Mouse (Mus musculus): ENCODE measurements around the gene Wdr95. TPM values are rescaled to one million over a fixed set of nuclear protein-coding genes. Genes with fewer than 3 reads are reported as not detected.

The Wdr95 gene
- polyA plus RNA-seq, 1 experiment from 2014 or later = not detected

DNA sequence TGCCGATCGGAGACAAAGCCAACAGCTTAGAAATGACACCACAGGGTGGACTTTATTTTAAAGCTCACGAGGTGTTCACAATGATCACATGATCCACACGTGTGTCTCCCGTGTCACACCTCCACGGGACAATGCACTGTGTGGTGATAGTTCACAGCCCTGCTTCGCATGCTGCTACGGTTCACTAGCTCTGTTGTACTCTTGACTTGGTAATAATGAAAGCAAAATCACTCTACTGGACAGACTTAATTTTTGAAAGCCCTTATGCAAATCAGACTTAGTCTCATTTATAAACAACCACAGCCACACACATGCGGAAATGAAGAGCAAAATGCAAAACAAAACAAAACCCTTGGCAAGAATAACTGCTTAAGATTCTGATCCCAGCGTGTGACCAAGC lies 88.3 kb downstream of the Wdr95 start:
- no peak overlapping the region for H3K4me2 ChIP-seq
- no peak overlapping the region for H3K9ac ChIP-seq (ENCODE audit: low read depth, low read length)
- H3K4me1 ChIP-seq (replicated peaks; ENCODE audit: control insufficient read depth, insufficient read depth, low read length) = no peaks in the 10 kb centered on the region
- DNase-seq (ENCODE audit: low spot score) = no peak
- no peak overlapping the region for H3K27ac ChIP-seq (ENCODE audit: low read depth, low read length)
- no peaks in the 10 kb centered on the region for H3K27me3 ChIP-seq (replicated peaks; ENCODE audit: control insufficient read depth, insufficient read depth, low read length)
- no peaks in the 10 kb centered on the region for H3K9me3 ChIP-seq (ENCODE audit: control insufficient read depth, low read length)
- WGBS = 91% methylated on average over 10 of the region's 10 CpGs
- no peak for ATAC-seq (replicated peaks; ENCODE audit: low FRiP score)
- H3K36me3 ChIP-seq (ENCODE audit: control insufficient read depth, insufficient read depth, low read length) = peaks cover 37% of the 10 kb centered on the region
- no peak overlapping the region for H3K4me3 ChIP-seq (ENCODE audit: low read depth, low read length)

DNA sequence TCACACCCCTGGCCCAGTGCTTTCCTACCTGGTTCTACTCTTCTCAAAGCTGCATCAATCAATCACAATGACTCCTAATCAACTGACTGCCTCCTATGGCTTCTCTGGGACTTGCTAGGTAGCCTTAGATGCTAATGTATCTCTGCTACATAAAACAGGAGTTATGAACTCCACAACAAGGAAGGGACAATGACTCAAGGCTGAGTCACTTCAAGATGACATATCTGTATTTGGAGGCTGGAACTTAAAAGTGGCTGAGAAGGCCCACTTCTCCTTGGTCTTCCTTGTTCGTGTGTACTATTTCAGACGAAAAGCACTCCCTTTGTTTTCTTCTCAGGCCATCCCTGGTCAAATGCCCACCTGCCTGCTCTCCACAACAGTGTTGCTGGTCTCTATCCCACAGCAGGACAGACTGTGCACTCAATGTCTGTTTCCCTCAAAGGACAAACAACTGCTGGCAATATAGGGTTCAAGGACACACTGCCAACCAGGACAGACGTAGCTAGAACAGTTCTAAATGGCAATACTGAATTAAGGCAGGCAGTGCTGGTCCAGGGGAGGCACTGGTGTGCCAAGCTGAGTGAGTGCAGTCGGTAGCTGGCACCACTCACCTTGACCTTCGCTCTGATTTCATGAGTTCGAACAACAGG lies 89.4 kb downstream of the Wdr95 start:
- no peak overlapping the region for H3K4me3 ChIP-seq (ENCODE audit: low read depth, low read length)

DNA sequence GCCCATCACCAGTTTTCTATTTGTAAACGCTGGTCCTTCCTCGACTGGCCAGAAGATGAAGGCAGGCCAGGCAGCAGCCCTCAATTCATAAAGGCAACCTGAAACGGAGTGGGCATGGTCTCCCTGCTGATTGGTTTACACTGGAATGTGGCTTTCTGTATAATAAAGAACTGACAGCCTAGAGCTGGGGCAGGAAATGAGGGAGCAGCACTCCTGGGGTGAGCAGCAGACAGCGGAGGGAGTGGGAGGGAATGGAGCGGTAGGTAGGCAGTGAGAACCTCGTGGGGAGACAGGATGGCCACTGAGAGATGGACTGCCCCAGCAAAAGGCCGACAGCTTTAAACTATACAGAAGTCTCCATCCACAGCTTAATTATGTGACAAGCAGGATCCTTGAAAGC lies 93.7 kb downstream of the Wdr95 start:
- no peak overlapping the region for H3K9ac ChIP-seq (ENCODE audit: low read depth, low read length)
- WGBS = 81% methylated on average over 7 of the region's 7 CpGs
- no peak for ATAC-seq (replicated peaks; ENCODE audit: low FRiP score)
- peaks cover 63% of the 10 kb centered on the region for H3K36me3 ChIP-seq (ENCODE audit: control insufficient read depth, insufficient read depth, low read length)
- H3K4me1 ChIP-seq (replicated peaks; ENCODE audit: control insufficient read depth, insufficient read depth, low read length) = peaks cover 8% of the 10 kb centered on the region; the same call in 1 of the 2 replicates
- no peaks in the 10 kb centered on the region for H3K9me3 ChIP-seq (ENCODE audit: control insufficient read depth, low read length)
- no peak for DNase-seq (ENCODE audit: low spot score)
- no peak overlapping the region for H3K27ac ChIP-seq (ENCODE audit: low read depth, low read length)
- no peak overlapping the region for H3K4me2 ChIP-seq
- H3K4me3 ChIP-seq (ENCODE audit: low read depth, low read length) = no peak overlapping the region
- H3K27me3 ChIP-seq (replicated peaks; ENCODE audit: control insufficient read depth, insufficient read depth, low read length) = no peaks in the 10 kb centered on the region

More for the DNA sequence above, 89.4 kb downstream of the Wdr95 start:
- H3K9me3 ChIP-seq (ENCODE audit: control insufficient read depth, low read length) = no peaks in the 10 kb centered on the region
- ATAC-seq (replicated peaks; ENCODE audit: low FRiP score) = no peak
- no peaks in the 10 kb centered on the region for H3K27me3 ChIP-seq (replicated peaks; ENCODE audit: control insufficient read depth, insufficient read depth, low read length)
- WGBS = 88% methylated on average over 6 of the region's 6 CpGs
- no peaks in the 10 kb centered on the region for H3K4me1 ChIP-seq (replicated peaks; ENCODE audit: control insufficient read depth, insufficient read depth, low read length)
- peaks cover 41% of the 10 kb centered on the region for H3K36me3 ChIP-seq (ENCODE audit: control insufficient read depth, insufficient read depth, low read length)
- H3K27ac ChIP-seq (ENCODE audit: low read depth, low read length) = no peak overlapping the region
- no peak for DNase-seq (ENCODE audit: low spot score)
- H3K9ac ChIP-seq (ENCODE audit: low read depth, low read length) = no peak overlapping the region
- H3K4me2 ChIP-seq = no peak overlapping the region

DNA sequence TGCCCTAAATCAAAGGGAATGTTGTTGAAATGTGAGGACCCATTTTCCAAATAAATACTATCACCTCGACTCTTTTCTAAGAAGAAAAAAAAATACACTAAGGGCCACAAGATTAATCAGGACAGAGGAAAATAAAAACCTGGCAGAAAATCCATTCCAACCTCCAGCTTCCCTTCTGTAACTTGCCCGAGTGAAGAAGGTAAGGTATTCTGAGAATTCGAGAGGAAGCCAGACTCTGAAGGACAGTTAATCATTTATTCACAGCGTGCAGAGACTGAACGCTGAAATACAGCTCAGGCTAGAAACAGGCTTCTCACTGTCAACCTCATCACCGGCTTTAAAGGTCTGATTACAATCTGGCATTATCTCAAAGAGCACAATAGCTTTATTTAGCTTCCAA lies 94.2 kb downstream of the Wdr95 start:
- WGBS = 68% methylated on average over 6 of the region's 6 CpGs
- no peak overlapping the region for H3K27ac ChIP-seq (ENCODE audit: low read depth, low read length)
- no peak for ATAC-seq (replicated peaks; ENCODE audit: low FRiP score)
- DNase-seq (ENCODE audit: low spot score) = no peak
- H3K36me3 ChIP-seq (ENCODE audit: control insufficient read depth, insufficient read depth, low read length) = peaks cover 63% of the 10 kb centered on the region
- H3K9ac ChIP-seq (ENCODE audit: low read depth, low read length) = no peak overlapping the region
- no peaks in the 10 kb centered on the region for H3K27me3 ChIP-seq (replicated peaks; ENCODE audit: control insufficient read depth, insufficient read depth, low read length)
- H3K4me3 ChIP-seq (ENCODE audit: low read depth, low read length) = no peak overlapping the region
- no peak overlapping the region for H3K4me2 ChIP-seq
- peaks cover 8% of the 10 kb centered on the region; the same call in 1 of the 2 replicates for H3K4me1 ChIP-seq (replicated peaks; ENCODE audit: control insufficient read depth, insufficient read depth, low read length)
- no peaks in the 10 kb centered on the region for H3K9me3 ChIP-seq (ENCODE audit: control insufficient read depth, low read length)

DNA sequence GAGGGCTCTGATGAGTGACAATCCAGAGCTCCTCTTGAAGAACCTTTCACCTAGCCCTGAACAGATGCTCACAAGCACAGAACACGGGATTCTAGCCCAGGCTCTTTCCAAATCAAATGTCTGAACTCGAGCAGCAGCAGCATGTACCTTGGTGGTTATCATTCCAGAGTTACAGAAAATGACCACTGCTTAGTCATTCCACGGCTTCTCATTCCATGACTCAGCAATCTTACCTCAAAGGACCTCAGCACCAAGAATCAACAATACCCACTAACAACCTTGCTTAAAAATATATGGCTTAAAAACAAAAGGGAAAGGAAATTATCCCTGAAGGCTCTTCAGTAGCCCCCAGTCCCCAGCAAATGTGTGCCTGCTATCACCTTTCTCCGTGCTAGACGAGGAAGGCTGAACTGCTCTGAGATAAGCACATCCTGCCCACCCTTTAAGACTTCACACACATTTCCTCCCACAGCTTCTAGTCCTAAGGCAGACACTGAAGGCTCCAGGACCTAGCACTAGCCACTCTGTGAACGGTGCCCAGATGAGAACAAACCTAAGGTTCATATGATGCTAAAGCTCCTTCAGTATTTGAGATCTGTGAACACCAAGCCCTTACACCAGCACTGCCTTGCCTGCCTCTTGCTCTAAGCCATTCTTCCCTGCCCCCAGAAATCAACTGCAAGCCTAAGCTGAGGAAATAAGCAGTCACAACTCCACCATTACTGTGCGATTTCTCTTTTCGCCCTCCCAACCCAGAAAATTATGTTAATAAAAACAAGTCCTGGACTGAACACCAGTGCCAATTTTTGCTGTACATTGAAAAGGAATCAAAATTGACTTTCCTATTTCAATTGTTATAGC lies 95.6 kb downstream of the Wdr95 start:
- Histone ChIP-seq H3K4me3 (ENCODE audit: low read depth, low read length) (no peak overlapping the region), H3K27me3 (replicated peaks; ENCODE audit: control insufficient read depth, insufficient read depth, low read length) (no peaks in the 10 kb centered on the region), H3K27ac (ENCODE audit: low read depth, low read length) (peak overlapping the region; percentile 30; the same call in 1 of the 2 replicates), H3K9me3 (ENCODE audit: control insufficient read depth, low read length) (no peaks in the 10 kb centered on the region), H3K9ac (ENCODE audit: low read depth, low read length) (peak overlapping the region; percentile 36; the same call in 1 of the 2 replicates), H3K4me1 (replicated peaks; ENCODE audit: control insufficient read depth, insufficient read depth, low read length) (peaks cover 8% of the 10 kb centered on the region; the same call in 1 of the 2 replicates), H3K36me3 (ENCODE audit: control insufficient read depth, insufficient read depth, low read length) (peaks cover 61% of the 10 kb centered on the region), H3K4me2 (peak overlapping the region; percentile 10)
- 45% methylated on average over 8 of the region's 8 CpGs for WGBS
- peak; percentile 83 for ATAC-seq (replicated peaks; ENCODE audit: low FRiP score)
- no peak for DNase-seq (ENCODE audit: low spot score)

DNA sequence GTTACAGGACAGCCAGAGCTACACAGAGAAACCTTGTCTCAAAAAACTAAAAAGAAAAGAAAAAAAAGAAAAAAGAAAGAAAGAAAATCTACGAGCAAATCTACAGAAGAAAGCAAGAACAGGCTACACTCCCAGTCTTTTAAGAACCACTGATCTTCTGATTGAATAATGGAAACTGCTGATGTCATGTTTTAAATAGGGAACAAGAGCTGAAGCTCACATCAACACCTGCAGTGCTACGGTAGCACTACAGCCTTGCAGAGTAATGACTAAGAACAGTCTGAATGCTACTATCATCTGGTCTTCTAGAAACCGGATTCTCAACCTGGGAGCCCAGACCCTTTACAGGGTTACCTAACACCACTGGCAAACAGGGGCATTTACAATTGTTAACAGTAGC lies 97.1 kb downstream of the Wdr95 start:
- no peaks in the 10 kb centered on the region for H3K27me3 ChIP-seq (replicated peaks; ENCODE audit: control insufficient read depth, insufficient read depth, low read length)
- H3K27ac ChIP-seq (ENCODE audit: low read depth, low read length) = no peak overlapping the region
- H3K4me2 ChIP-seq = no peak overlapping the region
- no peaks in the 10 kb centered on the region for H3K9me3 ChIP-seq (ENCODE audit: control insufficient read depth, low read length)
- ATAC-seq (replicated peaks; ENCODE audit: low FRiP score) (no peak), DNase-seq (ENCODE audit: low spot score) (no peak)
- WGBS = 87% methylated on average over 3 of the region's 3 CpGs
- H3K4me3 ChIP-seq (ENCODE audit: low read depth, low read length) = no peak overlapping the region
- peaks cover 8% of the 10 kb centered on the region; the same call in 1 of the 2 replicates for H3K4me1 ChIP-seq (replicated peaks; ENCODE audit: control insufficient read depth, insufficient read depth, low read length)
- H3K9ac ChIP-seq (ENCODE audit: low read depth, low read length) = no peak overlapping the region
- H3K36me3 ChIP-seq (ENCODE audit: control insufficient read depth, insufficient read depth, low read length) = peaks cover 66% of the 10 kb centered on the region

DNA sequence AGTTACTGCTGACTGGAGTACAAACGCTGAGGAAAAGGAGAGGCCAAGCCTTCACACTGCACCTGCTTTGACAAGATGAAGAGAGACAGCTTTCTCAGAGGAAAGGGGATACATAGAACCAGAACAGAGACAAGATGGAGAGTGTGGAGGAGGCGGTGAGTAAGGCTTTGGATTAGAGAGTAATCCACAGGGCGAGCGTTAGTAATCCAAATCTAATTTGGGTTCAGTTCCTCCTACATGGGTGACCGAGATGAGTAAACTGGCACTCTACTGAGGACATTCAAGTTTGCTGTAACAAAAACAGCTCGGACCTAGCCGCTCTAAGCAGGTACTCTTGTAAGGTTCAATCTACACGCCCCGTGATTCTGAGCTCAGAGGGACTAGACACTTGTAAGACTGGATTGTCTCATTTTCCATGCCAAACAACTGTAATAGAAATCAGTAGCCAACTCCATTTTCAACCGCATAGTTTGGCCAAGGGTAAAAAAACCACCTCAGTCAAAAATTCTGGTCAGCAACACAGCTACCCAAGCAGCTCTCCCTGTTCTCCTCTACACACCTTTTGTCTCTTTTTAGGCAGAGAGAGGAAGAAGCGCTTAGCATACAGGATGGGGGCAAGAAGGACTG lies 106.0 kb downstream of the Wdr95 start:
- Histone ChIP-seq H3K27me3 (replicated peaks; ENCODE audit: control insufficient read depth, insufficient read depth, low read length) (no peaks in the 10 kb centered on the region), H3K9me3 (ENCODE audit: control insufficient read depth, low read length) (no peaks in the 10 kb centered on the region), H3K4me3 (ENCODE audit: low read depth, low read length) (peak overlapping the region; percentile 75), H3K9ac (ENCODE audit: low read depth, low read length) (peak overlapping the region; percentile 85), H3K4me1 (replicated peaks; ENCODE audit: control insufficient read depth, insufficient read depth, low read length) (peaks cover 7% of the 10 kb centered on the region; the same call in 1 of the 2 replicates), H3K4me2 (peak overlapping the region; percentile 72), H3K36me3 (ENCODE audit: control insufficient read depth, insufficient read depth, low read length) (peaks cover 26% of the 10 kb centered on the region), H3K27ac (ENCODE audit: low read depth, low read length) (no peak overlapping the region)
- DNase-seq (ENCODE audit: low spot score) = no peak
- no peak for ATAC-seq (replicated peaks; ENCODE audit: low FRiP score)
- WGBS = 64% methylated on average over 11 of the region's 11 CpGs

DNA sequence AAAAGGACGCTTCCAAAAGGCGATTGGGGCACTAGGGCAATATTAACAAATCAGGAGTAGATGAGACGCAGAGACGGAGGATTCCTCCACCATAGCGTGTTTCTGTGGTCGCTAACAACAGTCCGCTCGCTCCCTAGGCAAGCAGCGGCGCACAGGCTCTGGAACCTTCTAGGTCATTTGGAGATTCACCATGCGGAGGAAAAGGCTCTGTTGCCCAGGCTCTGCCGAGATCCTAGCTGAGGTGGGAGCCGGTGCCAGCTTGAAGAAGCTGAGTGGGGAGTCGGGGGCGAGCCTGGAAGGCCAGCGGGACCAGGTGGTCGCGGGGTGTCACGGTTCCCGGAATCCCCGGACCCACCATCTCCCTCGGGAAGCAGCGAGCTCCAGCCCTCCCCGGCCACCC lies 107.1 kb downstream of the Wdr95 start:
- Histone ChIP-seq H3K9me3 (ENCODE audit: control insufficient read depth, low read length) (no peaks in the 10 kb centered on the region), H3K4me3 (ENCODE audit: low read depth, low read length) (peak overlapping the region; percentile 75), H3K27me3 (replicated peaks; ENCODE audit: control insufficient read depth, insufficient read depth, low read length) (no peaks in the 10 kb centered on the region), H3K9ac (ENCODE audit: low read depth, low read length) (peak overlapping the region; percentile 85), H3K27ac (ENCODE audit: low read depth, low read length) (peak overlapping the region; percentile 83), H3K36me3 (ENCODE audit: control insufficient read depth, insufficient read depth, low read length) (peaks cover 18% of the 10 kb centered on the region), H3K4me1 (replicated peaks; ENCODE audit: control insufficient read depth, insufficient read depth, low read length) (peaks cover 7% of the 10 kb centered on the region; the same call in 1 of the 2 replicates), H3K4me2 (peak overlapping the region; percentile 72)
- WGBS = under 1% methylated on average over 24 of the region's 24 CpGs
- DNase-seq (ENCODE audit: low spot score) (no peak), ATAC-seq (replicated peaks; ENCODE audit: low FRiP score) (no peak; the same call in 1 of the 2 replicates)

All from liver, embryonic 11.5 days (tissue).